Mouse (Mus musculus) thymus, postnatal 36 days (tissue): ENCODE results near the gene Vmn1r104.
"Not testable (repeated sequence)": the region's sequence is repeated elsewhere in the genome, so short reads cannot be mapped to it uniquely, and the experiment has no call there.

Source experiments
- DNase-seq, 2 experiments: peaks; one replicate each; pipeline ENCODE4 v3.0.0; 2022; ENCODE audit warnings: mixed read lengths in 2 of 2

Vmn1r104 gene

GRCm38 (mm10) chr7:20533537-20533936, at the start of gene Vmn1r104:
Gene Vmn1r104, plus strand, starts transcription at chr7:20533837.
- DNase-seq: not testable (repeated sequence)

GRCm38 (mm10) chr7:20510434-20510833, 23.2 kb upstream of the Vmn1r104 start, which contains the start of gene Vmn1r103:
Gene Vmn1r103, minus strand, starts transcription at chr7:20510534.
- not testable (repeated sequence) for DNase-seq

DNA sequence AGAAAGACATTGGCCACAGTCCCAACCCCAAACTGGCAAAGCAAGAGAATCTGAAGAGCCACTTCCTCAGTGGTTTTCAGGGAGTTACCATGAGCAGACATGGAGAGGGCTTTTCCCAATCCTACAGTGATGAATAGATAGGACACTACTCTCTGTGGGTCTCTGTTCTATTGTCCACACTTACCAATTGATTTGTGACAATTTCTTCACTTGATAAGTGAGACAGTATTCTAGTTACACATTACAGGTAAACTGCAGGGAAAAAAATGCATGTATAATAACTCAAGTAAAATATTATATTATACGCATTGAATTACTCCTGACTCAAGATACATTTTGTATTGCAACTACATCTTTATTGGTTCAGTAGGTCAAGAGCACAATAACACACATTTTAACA, 12.0 kb downstream of the Vmn1r104 start, which contains the start of gene Gm5726:
Gm5726 (minus strand) TSS at position 101 of the 400 bp plus-strand sequence.
- DNase-seq: not testable (repeated sequence)

DNA sequence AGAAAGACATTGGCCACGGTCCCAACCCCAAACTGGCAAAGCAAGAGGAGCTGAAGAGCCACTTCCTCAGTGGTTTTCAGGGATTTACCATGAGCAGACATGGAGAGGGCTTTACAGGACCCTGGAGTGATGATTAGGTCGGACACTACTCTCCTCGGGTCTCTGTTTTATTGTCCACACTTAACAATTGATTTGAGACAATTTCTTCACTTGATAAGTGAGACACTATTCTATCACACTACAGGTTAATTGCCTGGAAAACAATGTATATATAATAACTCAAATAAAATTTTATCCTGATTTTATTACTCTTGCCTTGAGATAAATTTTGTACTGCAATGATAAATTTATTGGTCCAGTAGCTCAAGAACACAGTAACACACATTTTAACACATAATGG, 42.5 kb downstream of the Vmn1r104 start, which contains the start of gene Gm4141:
Gm4141 (minus strand) TSS at position 101 of the 400 bp plus-strand sequence.
- DNase-seq: not testable (repeated sequence)
